In genomic region chr12:58942544-58942943, GRCm38 (mm10) we compare ENCODE assay signal across 28 mouse cellular contexts.
"Had no signal": no experiment of that assay in that cellular context is flagged by ENCODE, and none has a peak within 500 bp of the region (broad histone marks: within the 10 kb centered on the region; RNA-seq: fewer than 3 reads in every experiment).

No protein-coding gene starts in this region.

- H3K9me3 ChIP-seq: embryonic facial prominence, embryonic 10.5 days; embryonic facial prominence, embryonic 12.5 days; embryonic facial prominence, embryonic 13.5 days; embryonic facial prominence, embryonic 15.5 days; forebrain, embryonic 10.5 days; forebrain, embryonic 12.5 days; forebrain, embryonic 13.5 days; forebrain, embryonic 15.5 days had no signal

- H3K27ac ChIP-seq: embryonic facial prominence, embryonic 10.5 days; embryonic facial prominence, embryonic 12.5 days; embryonic facial prominence, embryonic 13.5 days; embryonic facial prominence, embryonic 15.5 days; forebrain, embryonic 10.5 days; forebrain, embryonic 12.5 days; forebrain, embryonic 13.5 days; forebrain, embryonic 15.5 days; gastrocnemius, adult 2 months had no signal

- DNase-seq: cerebellum, adult 2 months; cerebellum, adult 8-10 months; cerebellum, adult 9-10 months; cerebellum, adult 9-11 months; cerebellum, postnatal 10 days; cerebellum, postnatal 14 days; cerebellum, postnatal 25 days; cerebellum, postnatal 36 days; embryo, embryonic 11 days; forebrain, postnatal 0 days; gastrocnemius, adult 2 months; gastrocnemius, postnatal 10 days; gastrocnemius, postnatal 14 days; gastrocnemius, postnatal 25 days; gastrocnemius, postnatal 36 days; heart, adult 11 months; heart, adult 18-20 months had no signal

- H3K36me3 ChIP-seq: embryonic facial prominence, embryonic 10.5 days; embryonic facial prominence, embryonic 12.5 days; embryonic facial prominence, embryonic 13.5 days; embryonic facial prominence, embryonic 15.5 days; forebrain, embryonic 10.5 days; forebrain, embryonic 12.5 days; forebrain, embryonic 15.5 days had no signal

- H3K27me3 ChIP-seq: embryonic facial prominence, embryonic 12.5 days; embryonic facial prominence, embryonic 13.5 days; embryonic facial prominence, embryonic 15.5 days; forebrain, embryonic 12.5 days; forebrain, embryonic 13.5 days; forebrain, embryonic 15.5 days had no signal

- H3K9ac ChIP-seq: embryonic facial prominence, embryonic 12.5 days; embryonic facial prominence, embryonic 13.5 days; embryonic facial prominence, embryonic 15.5 days; forebrain, embryonic 12.5 days; forebrain, embryonic 13.5 days; forebrain, embryonic 15.5 days; forebrain, postnatal 0 days had no signal

- H3K4me2 ChIP-seq: embryonic facial prominence, embryonic 12.5 days; embryonic facial prominence, embryonic 13.5 days; embryonic facial prominence, embryonic 15.5 days; forebrain, embryonic 12.5 days; forebrain, embryonic 13.5 days; forebrain, embryonic 15.5 days had no signal

- H3K4me3 ChIP-seq: embryonic facial prominence, embryonic 10.5 days; embryonic facial prominence, embryonic 12.5 days; embryonic facial prominence, embryonic 13.5 days; embryonic facial prominence, embryonic 15.5 days; erythroblast, embryonic 14.5 days; forebrain, embryonic 10.5 days; forebrain, embryonic 12.5 days; forebrain, embryonic 13.5 days; forebrain, embryonic 15.5 days; gastrocnemius, adult 2 months had no signal

- ATAC-seq: forebrain, embryonic 13.5 days; forebrain, embryonic 14.5 days; forebrain, embryonic 15.5 days; forebrain, embryonic 16.5 days; forebrain, postnatal 0 days had no signal

- H3K4me1 ChIP-seq: embryonic facial prominence, embryonic 10.5 days; embryonic facial prominence, embryonic 12.5 days; embryonic facial prominence, embryonic 13.5 days; embryonic facial prominence, embryonic 15.5 days; forebrain, embryonic 10.5 days; forebrain, embryonic 12.5 days; forebrain, embryonic 13.5 days; forebrain, embryonic 15.5 days had no signal
